Mouse (Mus musculus) limb, embryonic 12.5 days (tissue): Measurements from ENCODE around the gene Krt27. TPM values are rescaled to one million over a fixed set of nuclear protein-coding genes. Genes with fewer than 3 reads are reported as not detected.

Experiments used
- ATAC-seq: fragments of 200-750 bp; cut with Nextera tagmentation; 2 replicates; pipeline ENCODE4 v1.8.0; 2017; ENCODE audit warnings: low read depth, moderate TSS enrichment; ENCODE audit not compliant: insufficient number of reproducible peaks, insufficient read depth, low FRiP score, low TSS enrichment
- H3K27ac ChIP-seq: fragments of 300-500 bp; sonication (generic); 2 replicates; pipeline ENCODE4 v1.5.1; 2016; ENCODE audit warnings: mild to moderate bottlenecking, moderate library complexity
- H3K27me3 ChIP-seq: fragments of 300-500 bp; sonication (generic); 2 replicates; pipeline ENCODE4 v1.6.1; 2016; ENCODE audit warnings: mild to moderate bottlenecking, moderate library complexity
- H3K36me3 ChIP-seq: fragments of 300-500 bp; sonication (generic); 2 replicates; pipeline ENCODE4 v1.6.1; 2016; ENCODE audit warnings: mild to moderate bottlenecking, moderate library complexity
- H3K4me1 ChIP-seq: fragments of 300-500 bp; sonication (generic); replicated peaks from 2 replicates; pipeline ENCODE4 v1.6.1; 2016
- H3K4me2 ChIP-seq: fragments of 300-500 bp; sonication (generic); 2 replicates; pipeline ENCODE4 v1.6.1; 2016; ENCODE audit warnings: mild to moderate bottlenecking, moderate library complexity
- H3K4me3 ChIP-seq: fragments of 300-500 bp; sonication (generic); replicated peaks from 2 replicates; pipeline ENCODE4 v1.5.1; 2016; ENCODE audit warnings: mild to moderate bottlenecking
- H3K9ac ChIP-seq: fragments of 300-500 bp; sonication (generic); replicated peaks from 2 replicates; pipeline ENCODE4 v1.6.1; 2016; ENCODE audit warnings: mild to moderate bottlenecking, moderate library complexity
- H3K9me3 ChIP-seq: fragments of 300-500 bp; sonication (generic); 2 replicates; pipeline ENCODE4 v1.6.1; 2016; ENCODE audit warnings: mild to moderate bottlenecking, moderate library complexity
- WGBS: fragments of 180-500 bp; shearing (Covaris S2); methylation state at CpG from one replicate; pipeline ENCODE4 v1.1.7; 2016; 5-methylcytosine and 5-hydroxymethylcytosine counted together
- polyA plus RNA-seq: library from polyadenylated mRNA; unstranded; fragments of >200 nt; fragmentation: Nextera tagmentation; extraction: Ambion mirVana; gene quantifications from 2 replicates; pipeline ENCODE4 v1.2.1, GENCODE M21; 2016

Krt27 gene
- polyA plus RNA-seq = not detected in 2 replicates

- no peaks in the 10 kb centered on the region for H3K27me3 ChIP-seq
- no peaks in the 10 kb centered on the region for H3K9me3 ChIP-seq
- H3K4me1 ChIP-seq = no peaks in the 10 kb centered on the region
- no peaks in the 10 kb centered on the region for H3K36me3 ChIP-seq
- no peak within 1 kb of the TSS for H3K4me2 ChIP-seq
- no peak within 1 kb of the TSS for H3K27ac ChIP-seq
- no peak within 1 kb of the TSS for H3K9ac ChIP-seq
- no peak within 1 kb of the TSS for H3K4me3 ChIP-seq
- no peak for ATAC-seq
- WGBS = 73% methylated on average over 12 of the region's 12 CpGs
Observed at GRCm38 (mm10) chr11:99351004-99351403, at the start of gene Krt27. Krt27 (minus strand) TSS chr11:99351104.

- WGBS = 85% methylated on average over 13 of the region's 13 CpGs
- no peaks in the 10 kb centered on the region for H3K9me3 ChIP-seq
- no peak overlapping the region for H3K4me3 ChIP-seq
- H3K27me3 ChIP-seq = peaks cover 25% of the 10 kb centered on the region
- no peak overlapping the region for H3K4me2 ChIP-seq
- no peaks in the 10 kb centered on the region for H3K4me1 ChIP-seq
- ATAC-seq = no peak
- H3K27ac ChIP-seq = no peak overlapping the region
- no peak overlapping the region for H3K9ac ChIP-seq
- no peaks in the 10 kb centered on the region for H3K36me3 ChIP-seq
Observed at GRCm38 (mm10) chr11:99399956-99400549, 49.1 kb upstream of the Krt27 start.

DNA sequence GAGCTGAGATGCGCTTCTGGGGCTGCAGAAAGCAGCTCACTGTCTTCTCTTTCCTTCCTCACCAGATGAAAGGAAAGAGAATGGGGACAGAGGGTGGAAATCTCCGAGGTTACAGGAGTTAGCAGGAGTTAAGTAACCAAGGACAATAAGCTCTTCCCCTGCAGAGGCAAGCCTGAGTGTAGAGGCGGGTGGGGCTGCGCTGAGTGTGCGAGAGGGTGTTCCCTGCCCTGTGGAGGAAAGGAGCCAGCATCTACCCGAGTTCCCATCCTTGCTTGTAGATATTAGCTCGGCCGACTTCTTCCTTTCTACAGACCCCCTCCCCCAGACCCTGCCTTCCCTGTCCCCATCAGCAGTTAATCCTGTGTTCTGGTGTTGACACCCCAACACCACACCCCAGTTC is 47.9 kb upstream of the Krt27 start:
- WGBS = 62% methylated on average over 8 of the region's 8 CpGs
- H3K27me3 ChIP-seq = peaks cover 25% of the 10 kb centered on the region
- H3K36me3 ChIP-seq = no peaks in the 10 kb centered on the region
- no peak overlapping the region for H3K9ac ChIP-seq
- H3K4me3 ChIP-seq = no peak overlapping the region
- H3K27ac ChIP-seq = no peak overlapping the region
- no peaks in the 10 kb centered on the region for H3K9me3 ChIP-seq
- H3K4me2 ChIP-seq = no peak overlapping the region
- no peaks in the 10 kb centered on the region for H3K4me1 ChIP-seq
- ATAC-seq = no peak

GRCm38 (mm10) chr11:99398084-99398483 is 47.2 kb upstream of the Krt27 start:
- no peak overlapping the region for H3K9ac ChIP-seq
- no peaks in the 10 kb centered on the region for H3K9me3 ChIP-seq
- no peaks in the 10 kb centered on the region for H3K4me1 ChIP-seq
- no peak overlapping the region for H3K4me3 ChIP-seq
- peaks cover 25% of the 10 kb centered on the region for H3K27me3 ChIP-seq
- no peak for ATAC-seq
- no peaks in the 10 kb centered on the region for H3K36me3 ChIP-seq
- no peak overlapping the region for H3K4me2 ChIP-seq
- WGBS = 74% methylated on average over 3 of the region's 3 CpGs
- no peak overlapping the region for H3K27ac ChIP-seq

GRCm38 (mm10) chr11:99396661-99397060 is 45.8 kb upstream of the Krt27 start:
- Histone ChIP-seq H3K27me3 (peaks cover 25% of the 10 kb centered on the region), H3K4me1 (no peaks in the 10 kb centered on the region), H3K4me3 (no peak overlapping the region), H3K9ac (no peak overlapping the region), H3K4me2 (no peak overlapping the region), H3K9me3 (no peaks in the 10 kb centered on the region), H3K27ac (no peak overlapping the region), H3K36me3 (no peaks in the 10 kb centered on the region)
- no peak for ATAC-seq
- WGBS = 84% methylated on average over 2 of the region's 2 CpGs

GRCm38 (mm10) chr11:99396034-99396433 is 45.1 kb upstream of the Krt27 start:
- no peak overlapping the region for H3K9ac ChIP-seq
- H3K9me3 ChIP-seq = no peaks in the 10 kb centered on the region
- H3K27ac ChIP-seq = no peak overlapping the region
- peaks cover 25% of the 10 kb centered on the region for H3K27me3 ChIP-seq
- H3K36me3 ChIP-seq = no peaks in the 10 kb centered on the region
- no peaks in the 10 kb centered on the region for H3K4me1 ChIP-seq
- ATAC-seq = no peak
- WGBS = 34% methylated on average over 3 of the region's 3 CpGs
- H3K4me2 ChIP-seq = no peak overlapping the region
- H3K4me3 ChIP-seq = no peak overlapping the region

GRCm38 (mm10) chr11:99392492-99392891 is 41.6 kb upstream of the Krt27 start:
- no peak overlapping the region for H3K4me2 ChIP-seq
- H3K27me3 ChIP-seq = 0 out of 2 replicates have a peak, but pooled peaks cover 1% of the 10 kb centered on the region
- H3K27ac ChIP-seq = no peak overlapping the region
- no peaks in the 10 kb centered on the region for H3K4me1 ChIP-seq
- no peak for ATAC-seq
- H3K9ac ChIP-seq = no peak overlapping the region
- 83% methylated on average over 10 of the region's 10 CpGs for WGBS
- H3K9me3 ChIP-seq = no peaks in the 10 kb centered on the region
- H3K36me3 ChIP-seq = no peaks in the 10 kb centered on the region
- no peak overlapping the region for H3K4me3 ChIP-seq

DNA sequence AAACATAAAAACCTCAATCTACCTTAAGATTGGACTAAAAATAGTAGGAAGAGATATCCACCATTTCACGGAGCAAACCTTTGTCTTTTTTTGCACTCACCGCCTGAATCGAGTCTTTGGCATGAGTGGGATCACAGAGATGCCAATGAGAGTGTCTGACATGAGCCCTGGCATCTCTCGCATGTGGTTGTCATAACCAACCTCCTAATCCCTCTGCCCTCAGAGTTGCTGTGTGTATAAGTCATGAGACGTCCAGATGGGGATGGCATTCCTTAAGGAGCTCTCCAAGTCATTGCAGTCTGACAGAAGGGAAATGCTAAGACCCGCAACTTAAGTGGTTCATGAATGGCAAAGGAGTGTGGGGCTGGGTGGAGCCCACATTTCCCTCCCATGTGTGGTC is 40.5 kb upstream of the Krt27 start:
- Histone ChIP-seq H3K36me3 (no peaks in the 10 kb centered on the region), H3K9ac (no peak overlapping the region), H3K27me3 (no peaks in the 10 kb centered on the region), H3K4me3 (no peak overlapping the region), H3K4me1 (peaks cover 5% of the 10 kb centered on the region), H3K27ac (no peak overlapping the region), H3K9me3 (no peaks in the 10 kb centered on the region), H3K4me2 (no peak overlapping the region)
- WGBS = 87% methylated on average over 6 of the region's 6 CpGs
- ATAC-seq = no peak

DNA sequence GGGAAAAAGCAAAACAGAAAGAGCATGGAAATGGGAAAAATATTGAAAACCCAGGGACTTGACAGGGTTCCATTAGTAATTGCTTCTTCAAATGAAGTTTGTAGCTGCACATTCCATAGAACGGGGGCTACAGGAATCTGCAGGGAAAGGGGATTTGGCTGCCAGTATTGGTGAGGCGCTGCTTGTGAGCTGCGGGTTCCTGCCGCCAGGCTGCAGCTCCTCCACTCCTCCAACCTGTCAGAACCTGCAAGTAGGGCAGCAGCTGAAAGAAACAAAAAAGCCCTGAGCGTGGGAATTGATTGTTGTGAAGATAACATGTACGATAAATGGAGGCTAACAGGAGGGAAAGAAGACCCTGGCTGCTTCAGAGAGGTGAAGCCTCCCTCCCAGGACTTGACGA is 40.0 kb upstream of the Krt27 start:
- H3K4me2 ChIP-seq = no peak overlapping the region
- H3K27ac ChIP-seq = no peak overlapping the region
- ATAC-seq = no peak
- H3K9ac ChIP-seq = no peak overlapping the region
- H3K27me3 ChIP-seq = no peaks in the 10 kb centered on the region
- 67% methylated on average over 7 of the region's 7 CpGs for WGBS
- H3K9me3 ChIP-seq = no peaks in the 10 kb centered on the region
- no peak overlapping the region for H3K4me3 ChIP-seq
- H3K4me1 ChIP-seq = peaks cover 5% of the 10 kb centered on the region
- H3K36me3 ChIP-seq = no peaks in the 10 kb centered on the region

DNA sequence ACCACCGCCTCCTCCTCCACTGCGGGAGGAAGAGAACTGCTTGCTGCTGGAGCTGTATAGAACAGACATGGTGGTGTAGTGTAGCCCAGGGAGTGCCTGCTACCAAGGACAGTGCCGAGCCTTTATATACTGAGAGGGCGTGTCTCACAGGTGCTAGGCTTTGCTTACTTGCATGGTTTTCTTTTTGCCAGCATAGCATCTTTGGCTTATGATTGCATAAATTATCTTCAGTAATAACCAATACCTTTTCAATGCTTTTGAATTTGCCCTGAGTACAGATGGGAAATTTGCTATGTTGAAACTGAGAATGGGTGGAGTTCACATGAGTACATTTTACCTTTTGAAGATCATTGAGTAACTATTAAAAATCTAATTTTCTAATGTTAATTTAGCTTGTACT is 38.4 kb upstream of the Krt27 start, which contains the start of gene Krt10:
Gene Krt10, minus strand, starts transcription at position 101 of the 400 bp plus-strand sequence.
- no peak for ATAC-seq
- WGBS = 87% methylated on average over 4 of the region's 4 CpGs
- Histone ChIP-seq H3K4me1 (peaks cover 5% of the 10 kb centered on the region), H3K9ac (no peak within 1 kb of the TSS), H3K9me3 (no peaks in the 10 kb centered on the region), H3K27me3 (no peaks in the 10 kb centered on the region), H3K4me2 (no peak within 1 kb of the TSS), H3K36me3 (no peaks in the 10 kb centered on the region), H3K27ac (no peak within 1 kb of the TSS), H3K4me3 (no peak within 1 kb of the TSS)

- no peaks in the 10 kb centered on the region for H3K36me3 ChIP-seq
- no peak for ATAC-seq
- WGBS = 93% methylated on average over 18 of the region's 18 CpGs
- no peak overlapping the region for H3K4me2 ChIP-seq
- H3K27me3 ChIP-seq = no peaks in the 10 kb centered on the region
- no peak overlapping the region for H3K4me3 ChIP-seq
- no peaks in the 10 kb centered on the region for H3K9me3 ChIP-seq
- H3K4me1 ChIP-seq = peaks cover 5% of the 10 kb centered on the region
- H3K27ac ChIP-seq = no peak overlapping the region
- H3K9ac ChIP-seq = no peak overlapping the region
Observed at GRCm38 (mm10) chr11:99388661-99389060, 37.8 kb upstream of the Krt27 start.
